ENCODE assay signal across 12 mouse cellular contexts in genomic region chr10:29178003-29178402, GRCm38 (mm10). TPM values are rescaled to one million over a fixed set of nuclear protein-coding genes. Genes with fewer than 3 reads are reported as not detected.
DNase-seq lines count a peak whose midpoint lies in the region.
"Had no signal": no experiment of that assay in that cellular context is flagged by ENCODE, and none has a peak within 500 bp of the region (broad histone marks: within the 10 kb centered on the region; RNA-seq: fewer than 3 reads in every experiment).

No protein-coding gene starts in this region.

- intact Hi-C loops in left cerebral cortex, postnatal 25 days (cut with DNase I): no loop called here

- peak; percentile 41 to 47 for DNase-seq in layer of hippocampus, adult 8-10 months (ENCODE audit: low spot score in 2 of 2)
- no peak for DNase-seq in layer of hippocampus, adult 9-10 months (ENCODE audit: low spot score)
- DNase-seq in MN1 (ENCODE audit: low spot score): peak; percentile 47
- DNase-seq in adrenal gland, adult 8-10 months: peak; percentile 5
- DNase-seq in left cerebral cortex, postnatal 25 days (ENCODE audit: low spot score in 2 of 2): peak; percentile 42 to 85
- no peak for DNase-seq in kidney, postnatal 14 days
- DNase-seq in thymus, postnatal 36 days: no peak
- DNase-seq in cerebellum, adult 9-10 months: no peak
- DNase-seq: kidney, adult 2 months; thymus, postnatal 14 days had no signal

RNA-seq across cellular contexts. Expression of gene Gm49353, which starts 20.8 kb away (rescaled TPM):
- 10 to 100 TPM; 13.3 to 37.4 (median 24.0) TPM for total RNA-seq in layer of hippocampus, adult 8-10 months (2022)
- 1 to 10 TPM in 3 of 4 experiments, not detected in 1; 1.9 to 3.9 (median 2.5) TPM for total RNA-seq in adrenal gland, adult 8-10 months (2022)
- 10 to 100 TPM; 23.8 to 31.2 TPM for total RNA-seq in left cerebral cortex, postnatal 25 days (2021)
- total RNA-seq: gastrocnemius, postnatal 4 days; liver, adult 2 months had no signal

RNA-seq across cellular contexts. Expression of gene 9330159F19Rik, which starts 33.4 kb away (rescaled TPM):
- total RNA-seq in layer of hippocampus, adult 8-10 months (2022): 10 to 100 TPM; 60.2 to 99.7 (median 75.6) TPM
- 1 to 10 TPM; 5.2 to 9.1 (median 6.2) TPM for total RNA-seq in adrenal gland, adult 8-10 months (2022)
- total RNA-seq in left cerebral cortex, postnatal 25 days (2021): 10 to 100 TPM; 77.3 to 81.8 TPM

RNA-seq across cellular contexts. Expression of gene Soga3, which starts 34.4 kb away (rescaled TPM):
- total RNA-seq in layer of hippocampus, adult 8-10 months (2022): 100 to 1,000 TPM; 147 to 163 (median 159) TPM
- 10 to 100 TPM in 3 of 4 experiments, 1 to 10 TPM in 1; 8.3 to 15.9 (median 12.0) TPM for total RNA-seq in adrenal gland, adult 8-10 months (2022)
- total RNA-seq in left cerebral cortex, postnatal 25 days (2021): 100 to 1,000 TPM; 157 to 166 TPM
- total RNA-seq: liver, adult 2 months had no signal

Comparison
In these comparisons a context has a peak if more than half of its experiments do, and no peak if none do; other contexts are left out.
1. DNase-seq: peak in layer of hippocampus, adult 8-10 months (2 of 2), MN1 (single experiment), adrenal gland, adult 8-10 months (single experiment) and left cerebral cortex, postnatal 25 days (2 of 2); none in layer of hippocampus, adult 9-10 months (single experiment), kidney, postnatal 14 days (single experiment), thymus, postnatal 36 days (0 of 2) and cerebellum, adult 9-10 months (single experiment).
2. RNA of gene 9330159F19Rik, which starts 33.4 kb away (total RNA-seq): 60.2 to 99.7 TPM in layer of hippocampus, adult 8-10 months and 77.3 to 81.8 TPM in left cerebral cortex, postnatal 25 days; 5.2 to 9.1 TPM in adrenal gland, adult 8-10 months; every median in the first group is over 4 times any median in the second.
3. RNA of gene Soga3, which starts 34.4 kb away (total RNA-seq): 157 to 166 TPM in left cerebral cortex, postnatal 25 days and 147 to 163 TPM in layer of hippocampus, adult 8-10 months; 8.3 to 15.9 TPM in adrenal gland, adult 8-10 months; every median in the first group is over 4 times any median in the second.